Mouse (Mus musculus) liver, postnatal 0 days (tissue): ENCODE results near the gene Etv1.

ENCODE experiments used
- CTCF ChIP-seq: sonication (generic); IDR thresholded peaks from 2 replicates; pipeline ENCODE4 v1.5.1; 2016; ENCODE audit warnings: antibody characterized with exemption, low read depth
- EP300 ChIP-seq: IDR thresholded peaks from 2 replicates; pipeline ENCODE4 v1.6.1; 2016; ENCODE audit warnings: antibody characterized with exemption, low read depth, mild to moderate bottlenecking

DNA sequence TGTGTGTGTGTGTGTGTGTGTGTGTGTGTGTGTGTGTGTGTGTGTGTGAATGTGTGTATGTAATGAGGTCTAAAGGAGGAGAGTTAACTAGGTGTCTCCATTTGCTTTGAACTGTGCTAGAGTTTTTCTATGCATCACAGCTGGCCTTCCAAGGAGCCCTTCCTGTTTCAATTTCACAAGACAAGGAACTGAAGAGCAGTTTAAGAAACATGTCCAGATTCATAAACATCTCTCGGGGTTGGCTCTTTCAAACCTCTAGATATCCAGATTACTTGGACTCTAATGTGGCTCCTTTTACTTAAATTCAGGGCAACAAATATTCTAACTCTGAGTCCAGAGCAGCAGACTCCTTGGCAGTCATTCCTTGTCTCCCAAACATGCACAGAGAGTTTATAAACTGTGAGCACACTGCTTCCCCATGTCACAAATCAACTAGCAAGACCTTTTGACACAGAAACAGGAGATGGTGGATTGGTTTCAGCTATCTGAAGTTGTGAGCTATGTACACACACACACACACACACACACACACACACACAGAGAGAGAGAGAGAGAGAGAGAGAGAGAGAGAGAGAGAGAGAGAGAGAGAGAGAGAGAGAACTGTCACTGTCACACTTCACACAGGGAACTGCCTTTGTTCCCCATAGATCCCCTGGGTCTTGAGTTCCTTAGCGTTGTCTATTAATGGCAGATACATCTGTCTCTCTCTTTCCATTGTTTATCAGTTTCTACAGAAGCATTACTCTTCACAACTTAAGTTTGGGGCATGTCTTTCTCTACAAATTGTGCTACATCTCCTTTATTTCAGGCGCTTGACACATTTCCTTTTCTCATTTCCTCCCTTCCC lies 85.0 kb downstream of the Etv1 start:
- TF ChIP-seq CTCF: no peak
- TF ChIP-seq EP300: no peak; the same call in 1 of the 2 replicates
